Mouse (Mus musculus): Measurements from ENCODE around the gene Hist1h1t. TPM values are rescaled to one million over a fixed set of nuclear protein-coding genes. Genes with fewer than 3 reads are reported as not detected.

The Hist1h1t gene
- polyA plus RNA-seq, 1 experiment from 2014 or later: not detected

DNA sequence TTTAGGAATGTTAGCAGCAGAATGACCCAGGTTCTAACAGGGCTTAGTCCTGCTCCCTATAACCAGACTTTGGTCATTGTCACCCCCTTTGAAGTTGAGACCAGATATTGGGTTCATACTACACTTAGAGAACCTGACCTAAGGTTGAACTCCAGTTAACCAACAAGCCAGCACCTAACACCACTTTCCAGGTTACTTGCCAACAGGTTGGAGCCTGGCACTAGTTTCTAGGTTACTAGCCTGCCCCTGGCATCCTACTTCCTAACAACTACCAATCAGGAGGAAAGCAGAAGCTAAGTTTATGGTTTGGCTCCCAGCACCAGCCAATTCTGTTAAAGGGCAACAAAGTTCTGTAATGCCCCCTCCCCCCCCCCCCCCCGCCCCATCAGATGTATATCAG lies 29.6 kb downstream of the Hist1h1t start:
- ATAC-seq: no peak
- WGBS: 38% methylated on average over 1 of the region's 1 CpGs
- H3K9me3 ChIP-seq (replicated peaks): no peaks in the 10 kb centered on the region
- H3K4me1 ChIP-seq: no peaks in the 10 kb centered on the region
- no peak overlapping the region for H3K27ac ChIP-seq
- H3K27me3 ChIP-seq: no peaks in the 10 kb centered on the region
- H3K4me3 ChIP-seq: no peak overlapping the region
- no peaks in the 10 kb centered on the region for H3K36me3 ChIP-seq (ENCODE audit: poor library complexity, severe bottlenecking)
- no peak overlapping the region for H3K9ac ChIP-seq
- H3K4me2 ChIP-seq: no peak overlapping the region

DNA sequence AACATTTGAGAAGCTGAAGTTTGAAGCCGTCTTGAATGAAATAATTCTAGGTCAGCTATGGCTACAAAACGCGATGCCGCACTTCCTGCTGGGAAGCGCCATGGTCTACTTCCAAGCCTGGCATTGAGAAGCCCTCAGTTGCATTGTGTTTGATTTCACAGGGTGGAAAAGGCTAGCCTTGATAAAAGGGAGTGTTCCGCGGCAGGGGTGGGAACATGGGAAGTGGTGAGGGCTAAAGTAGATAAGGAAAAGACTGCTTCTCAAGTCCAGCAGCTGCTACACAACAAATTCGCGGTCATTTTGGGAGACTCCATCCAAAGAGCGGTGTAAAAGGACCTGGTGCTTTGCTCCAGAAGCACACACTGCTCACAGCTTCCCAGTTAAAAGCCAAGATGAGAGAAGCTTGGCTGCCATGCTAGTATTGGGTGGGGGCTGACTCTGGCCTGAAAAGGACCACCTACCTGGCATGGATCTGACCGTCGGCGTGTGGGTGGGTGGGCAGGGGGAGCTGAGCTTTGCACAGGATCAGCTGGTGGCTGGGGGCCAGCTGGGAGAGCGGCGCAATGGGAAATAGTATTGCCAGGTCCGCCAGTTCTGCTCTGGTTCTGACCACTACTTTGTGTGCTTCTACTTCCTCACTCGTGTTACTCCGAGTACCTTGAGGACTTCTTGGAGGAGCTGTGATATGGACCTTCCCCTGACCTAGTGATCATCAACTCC lies 33.0 kb downstream of the Hist1h1t start:
- 89% methylated on average over 18 of the region's 18 CpGs for WGBS
- no peak overlapping the region for H3K4me2 ChIP-seq
- H3K9ac ChIP-seq: no peak overlapping the region
- no peaks in the 10 kb centered on the region for H3K36me3 ChIP-seq (ENCODE audit: poor library complexity, severe bottlenecking)
- H3K27me3 ChIP-seq: no peaks in the 10 kb centered on the region
- no peak overlapping the region for H3K27ac ChIP-seq
- no peak overlapping the region for H3K4me3 ChIP-seq
- H3K4me1 ChIP-seq: no peaks in the 10 kb centered on the region
- no peak for ATAC-seq
- no peaks in the 10 kb centered on the region for H3K9me3 ChIP-seq (replicated peaks)

DNA sequence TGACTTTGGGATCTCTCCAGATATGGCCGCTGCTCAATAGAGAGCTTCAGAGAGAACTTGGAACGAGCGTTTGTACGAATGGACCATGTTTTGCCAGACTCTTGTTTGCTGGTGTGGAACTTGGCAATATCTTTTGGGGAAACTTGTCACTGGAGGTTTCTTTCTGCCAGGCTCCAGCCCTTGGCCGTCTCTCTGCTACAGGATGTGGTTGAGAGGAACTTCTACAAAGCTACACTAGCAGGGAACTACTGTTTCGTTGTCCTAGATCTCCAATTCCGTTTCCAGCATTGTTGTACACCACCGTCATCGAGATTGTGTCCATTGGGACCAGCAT lies 33.5 kb downstream of the Hist1h1t start:
- H3K27ac ChIP-seq: no peak overlapping the region
- no peak overlapping the region for H3K4me2 ChIP-seq
- no peak for ATAC-seq
- 93% methylated on average over 9 of the region's 9 CpGs for WGBS
- no peaks in the 10 kb centered on the region for H3K4me1 ChIP-seq
- H3K9ac ChIP-seq: no peak overlapping the region
- no peaks in the 10 kb centered on the region for H3K36me3 ChIP-seq (ENCODE audit: poor library complexity, severe bottlenecking)
- H3K9me3 ChIP-seq (replicated peaks): no peaks in the 10 kb centered on the region
- H3K4me3 ChIP-seq: no peak overlapping the region
- H3K27me3 ChIP-seq: no peaks in the 10 kb centered on the region

DNA sequence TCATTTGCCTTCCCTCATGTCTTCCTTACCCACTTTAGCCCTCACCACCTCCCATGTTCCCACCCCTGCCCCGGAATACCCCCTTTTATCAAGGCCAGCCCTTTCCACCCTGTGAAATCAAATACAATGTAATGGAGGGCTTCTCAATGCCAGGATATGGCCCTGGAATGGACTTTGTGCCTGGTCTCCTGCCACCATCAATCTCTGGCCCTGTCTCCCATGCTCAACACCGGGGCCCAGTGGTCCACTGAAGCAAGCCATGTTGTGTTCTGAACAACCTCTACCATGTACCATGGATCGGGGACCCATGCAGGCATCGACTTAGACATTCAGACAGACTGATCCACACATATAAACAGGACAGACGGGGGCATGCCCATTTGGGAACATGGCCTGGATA lies 34.1 kb downstream of the Hist1h1t start:
- H3K36me3 ChIP-seq (ENCODE audit: poor library complexity, severe bottlenecking): no peaks in the 10 kb centered on the region
- no peak overlapping the region for H3K4me2 ChIP-seq
- no peaks in the 10 kb centered on the region for H3K27me3 ChIP-seq
- no peak for ATAC-seq
- no peak overlapping the region for H3K4me3 ChIP-seq
- no peak overlapping the region for H3K27ac ChIP-seq
- 94% methylated on average over 5 of the region's 5 CpGs for WGBS
- no peak overlapping the region for H3K9ac ChIP-seq
- no peaks in the 10 kb centered on the region for H3K9me3 ChIP-seq (replicated peaks)
- no peaks in the 10 kb centered on the region for H3K4me1 ChIP-seq

DNA sequence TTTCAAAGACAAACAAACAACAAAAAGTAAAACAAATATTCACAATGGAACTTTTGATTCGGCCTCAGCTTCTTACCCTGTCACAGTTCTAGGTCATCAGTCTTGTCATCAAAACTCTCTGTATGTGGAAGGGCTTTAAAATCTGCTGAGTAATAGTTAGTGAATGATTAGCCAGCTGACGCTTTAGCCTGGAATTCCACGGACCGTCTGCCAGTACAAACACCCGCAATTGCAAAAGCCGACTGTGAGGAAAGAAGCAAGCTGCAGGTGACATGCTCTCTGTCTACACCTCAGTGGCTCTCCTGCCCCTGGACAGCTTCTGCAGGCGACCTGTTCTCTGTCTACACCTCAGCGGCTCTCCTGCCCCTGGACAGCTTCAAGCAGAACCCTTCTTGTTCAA lies 34.9 kb downstream of the Hist1h1t start:
- no peak for ATAC-seq
- no peaks in the 10 kb centered on the region for H3K9me3 ChIP-seq (replicated peaks)
- no peaks in the 10 kb centered on the region for H3K36me3 ChIP-seq (ENCODE audit: poor library complexity, severe bottlenecking)
- no peaks in the 10 kb centered on the region for H3K4me1 ChIP-seq
- no peak overlapping the region for H3K9ac ChIP-seq
- H3K27me3 ChIP-seq: no peaks in the 10 kb centered on the region
- no peak overlapping the region for H3K4me3 ChIP-seq
- H3K4me2 ChIP-seq: no peak overlapping the region
- no peak overlapping the region for H3K27ac ChIP-seq
- 62% methylated on average over 8 of the region's 8 CpGs for WGBS

DNA sequence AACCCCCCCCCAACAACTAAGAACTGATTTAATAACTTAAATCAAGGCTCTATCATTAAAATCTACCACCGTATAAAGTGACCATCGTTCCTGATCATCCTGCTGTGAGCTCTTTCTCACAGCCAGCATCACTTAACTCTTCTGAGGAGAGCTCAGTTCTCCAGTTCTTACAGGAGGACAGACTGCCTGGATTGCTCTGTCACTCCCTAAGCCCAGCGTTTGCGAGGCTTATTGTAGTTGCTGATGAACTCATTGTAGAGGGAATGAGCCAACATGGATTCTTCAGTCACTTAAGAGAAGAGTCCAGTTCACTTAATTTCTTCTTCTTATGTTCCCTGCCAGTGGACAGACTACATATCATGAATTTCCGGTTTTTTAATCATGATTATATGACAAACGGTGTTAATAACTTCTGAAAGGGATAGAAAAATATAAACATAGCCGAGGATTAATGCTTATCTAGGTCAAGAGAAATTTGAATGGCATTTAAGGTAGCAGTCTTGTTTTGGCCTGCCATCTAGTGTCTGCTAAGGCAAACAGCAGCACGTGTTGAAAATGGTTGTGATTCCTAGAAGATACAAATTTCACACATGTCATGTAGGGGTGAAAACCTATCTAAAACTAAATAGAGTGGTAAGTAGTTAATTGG lies 36.7 kb downstream of the Hist1h1t start:
- 26% methylated on average over 8 of the region's 8 CpGs for WGBS
- no peak overlapping the region for H3K9ac ChIP-seq
- H3K36me3 ChIP-seq (ENCODE audit: poor library complexity, severe bottlenecking): no peaks in the 10 kb centered on the region
- H3K9me3 ChIP-seq (replicated peaks): no peaks in the 10 kb centered on the region
- 0 out of 2 replicates have a peak, but pooled peaks have one; percentile 51 for ATAC-seq
- H3K27me3 ChIP-seq: no peaks in the 10 kb centered on the region
- H3K4me3 ChIP-seq: no peak overlapping the region
- H3K4me2 ChIP-seq: no peak overlapping the region
- no peak overlapping the region for H3K27ac ChIP-seq
- H3K4me1 ChIP-seq: no peaks in the 10 kb centered on the region

DNA sequence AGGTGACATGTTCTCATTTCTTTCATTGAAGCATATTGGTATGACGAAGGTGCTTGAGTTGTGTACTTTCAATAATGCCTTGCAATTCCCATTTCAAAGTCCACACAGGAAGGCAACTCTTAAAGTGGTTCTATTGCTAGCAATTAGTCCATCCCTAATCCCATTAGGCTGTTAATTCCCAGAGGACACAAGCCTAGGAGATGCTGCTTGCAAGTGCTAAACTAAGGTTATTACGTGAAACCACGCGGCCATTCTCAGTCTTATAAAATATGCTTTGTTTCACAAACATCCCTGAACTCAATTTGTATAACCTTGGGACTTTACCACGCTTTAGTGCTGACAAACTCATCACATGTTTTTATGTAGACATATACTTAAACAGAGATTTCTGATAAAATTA lies 41.5 kb downstream of the Hist1h1t start:
- H3K4me3 ChIP-seq: no peak overlapping the region
- no peak overlapping the region for H3K4me2 ChIP-seq
- H3K36me3 ChIP-seq (ENCODE audit: poor library complexity, severe bottlenecking): no peaks in the 10 kb centered on the region
- H3K9me3 ChIP-seq (replicated peaks): no peaks in the 10 kb centered on the region
- WGBS: 84% methylated on average over 5 of the region's 5 CpGs
- H3K27ac ChIP-seq: no peak overlapping the region
- no peak overlapping the region for H3K9ac ChIP-seq
- H3K4me1 ChIP-seq: peaks cover 20% of the 10 kb centered on the region
- no peak for ATAC-seq
- no peaks in the 10 kb centered on the region for H3K27me3 ChIP-seq

DNA sequence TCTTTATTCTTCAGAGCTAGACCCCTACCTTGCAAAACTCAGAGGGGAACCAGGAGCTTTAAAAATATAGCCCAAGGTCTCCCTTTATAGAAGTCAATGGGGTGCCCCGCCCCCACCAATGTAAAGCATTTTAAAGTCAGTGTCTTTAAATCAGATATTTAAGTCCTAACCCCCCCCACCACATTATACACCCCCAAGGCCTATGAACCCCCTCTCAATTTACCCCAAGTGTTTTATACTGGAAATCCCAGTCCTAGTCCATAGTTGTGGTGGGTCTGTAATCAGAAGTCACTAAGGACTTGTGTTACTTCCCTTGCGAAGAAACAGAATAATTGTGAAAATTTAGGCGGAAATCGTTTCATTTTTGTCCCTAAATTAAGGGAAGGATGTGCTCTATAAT lies 42.4 kb downstream of the Hist1h1t start:
- Histone ChIP-seq H3K4me3 (no peak overlapping the region), H3K9me3 (replicated peaks) (no peaks in the 10 kb centered on the region), H3K4me1 (peaks cover 20% of the 10 kb centered on the region), H3K9ac (peak overlapping the region; percentile 92), H3K27me3 (no peaks in the 10 kb centered on the region), H3K27ac (peak overlapping the region; percentile 98), H3K36me3 (ENCODE audit: poor library complexity, severe bottlenecking) (no peaks in the 10 kb centered on the region), H3K4me2 (peak overlapping the region; percentile 98)
- 18% methylated on average over 4 of the region's 4 CpGs for WGBS
- no peak for ATAC-seq

DNA sequence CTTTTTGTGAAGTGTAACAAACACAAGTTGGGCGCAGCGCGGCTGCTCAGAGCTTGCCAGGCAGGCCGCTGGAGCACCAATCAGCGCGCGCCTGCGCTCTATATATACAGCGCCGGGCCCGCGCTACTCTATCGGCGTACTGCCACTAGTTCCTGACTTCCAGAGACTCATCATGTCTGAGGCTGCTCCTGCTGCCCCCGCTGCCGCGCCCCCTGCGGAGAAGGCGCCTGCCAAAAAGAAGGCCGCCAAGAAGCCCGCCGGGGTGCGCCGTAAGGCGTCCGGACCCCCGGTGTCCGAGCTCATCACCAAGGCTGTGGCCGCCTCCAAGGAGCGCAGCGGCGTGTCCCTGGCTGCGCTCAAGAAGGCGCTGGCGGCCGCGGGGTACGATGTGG lies 43.1 kb downstream of the Hist1h1t start, which contains the start of gene Hist1h1c:
TSS of gene Hist1h1c (plus strand) at position 132 of the 392 bp plus-strand sequence.
- Histone ChIP-seq H3K4me2 (peak within 1 kb of the TSS; percentile 98), H3K27me3 (no peaks in the 10 kb centered on the region), H3K9me3 (replicated peaks) (no peaks in the 10 kb centered on the region), H3K36me3 (ENCODE audit: poor library complexity, severe bottlenecking) (no peaks in the 10 kb centered on the region), H3K9ac (peak within 1 kb of the TSS; percentile 92), H3K4me3 (peak within 1 kb of the TSS; percentile 57), H3K27ac (peak within 1 kb of the TSS; percentile 98), H3K4me1 (peaks cover 20% of the 10 kb centered on the region)
- peak; percentile 97 for ATAC-seq
- under 1% methylated on average over 38 of the region's 38 CpGs for WGBS

DNA sequence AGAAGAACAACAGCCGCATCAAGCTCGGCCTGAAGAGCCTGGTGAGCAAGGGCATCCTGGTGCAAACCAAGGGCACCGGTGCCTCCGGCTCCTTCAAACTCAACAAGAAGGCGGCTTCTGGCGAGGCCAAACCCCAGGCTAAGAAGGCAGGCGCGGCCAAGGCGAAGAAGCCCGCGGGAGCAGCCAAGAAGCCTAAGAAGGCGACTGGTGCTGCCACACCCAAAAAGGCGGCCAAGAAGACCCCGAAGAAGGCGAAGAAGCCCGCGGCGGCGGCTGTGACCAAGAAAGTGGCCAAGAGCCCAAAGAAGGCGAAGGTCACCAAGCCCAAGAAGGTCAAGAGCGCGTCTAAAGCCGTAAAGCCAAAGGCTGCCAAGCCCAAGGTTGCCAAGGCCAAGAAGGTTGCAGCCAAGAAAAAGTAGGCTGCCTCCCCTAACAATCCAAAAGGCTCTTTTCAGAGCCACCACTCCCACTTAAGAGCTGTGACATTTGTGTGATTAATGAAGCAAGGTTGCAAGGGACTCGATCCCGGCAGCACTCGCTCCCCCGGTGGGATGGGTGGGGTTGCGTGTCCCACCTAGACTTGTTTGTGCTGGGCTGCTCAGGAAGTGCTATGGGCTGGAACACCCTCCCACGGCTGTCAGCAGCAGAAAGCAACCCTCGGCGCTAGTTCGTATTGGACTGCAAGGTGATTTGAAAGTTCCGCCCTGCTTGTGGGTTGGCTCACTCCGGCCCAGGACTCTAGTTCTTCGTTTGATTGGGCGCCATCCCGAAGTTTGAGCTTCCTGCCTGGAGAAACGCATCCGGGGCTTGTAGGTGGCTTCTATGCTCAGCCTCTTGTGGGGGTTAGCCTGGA lies 43.7 kb downstream of the Hist1h1t start:
- peak; percentile 90 for ATAC-seq
- 1% methylated on average over 39 of the region's 39 CpGs for WGBS
- no peaks in the 10 kb centered on the region for H3K27me3 ChIP-seq
- H3K27ac ChIP-seq: peak overlapping the region; percentile 98
- H3K4me1 ChIP-seq: peaks cover 21% of the 10 kb centered on the region
- peak overlapping the region; percentile 57 for H3K4me3 ChIP-seq
- no peaks in the 10 kb centered on the region for H3K9me3 ChIP-seq (replicated peaks)
- peak overlapping the region; percentile 98 for H3K4me2 ChIP-seq
- H3K9ac ChIP-seq: peak overlapping the region; percentile 92
- no peaks in the 10 kb centered on the region for H3K36me3 ChIP-seq (ENCODE audit: poor library complexity, severe bottlenecking)

DNA sequence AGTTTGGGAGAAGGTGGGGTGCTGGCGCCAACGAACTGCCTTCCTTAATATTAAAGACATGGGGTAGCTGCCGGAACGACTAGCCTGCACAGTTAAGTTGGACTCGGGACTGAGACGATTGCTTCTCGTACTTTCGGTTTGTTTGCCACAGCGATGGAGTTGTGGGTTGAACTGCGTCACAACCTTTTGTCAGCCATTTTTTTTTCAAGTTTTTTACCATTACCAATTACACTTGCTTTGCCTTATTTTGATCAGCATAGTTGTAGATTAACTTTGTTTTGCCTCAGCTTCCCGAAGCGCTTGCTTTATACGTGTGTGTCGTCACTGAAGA lies 44.3 kb downstream of the Hist1h1t start:
- 1% methylated on average over 14 of the region's 14 CpGs for WGBS

DNA sequence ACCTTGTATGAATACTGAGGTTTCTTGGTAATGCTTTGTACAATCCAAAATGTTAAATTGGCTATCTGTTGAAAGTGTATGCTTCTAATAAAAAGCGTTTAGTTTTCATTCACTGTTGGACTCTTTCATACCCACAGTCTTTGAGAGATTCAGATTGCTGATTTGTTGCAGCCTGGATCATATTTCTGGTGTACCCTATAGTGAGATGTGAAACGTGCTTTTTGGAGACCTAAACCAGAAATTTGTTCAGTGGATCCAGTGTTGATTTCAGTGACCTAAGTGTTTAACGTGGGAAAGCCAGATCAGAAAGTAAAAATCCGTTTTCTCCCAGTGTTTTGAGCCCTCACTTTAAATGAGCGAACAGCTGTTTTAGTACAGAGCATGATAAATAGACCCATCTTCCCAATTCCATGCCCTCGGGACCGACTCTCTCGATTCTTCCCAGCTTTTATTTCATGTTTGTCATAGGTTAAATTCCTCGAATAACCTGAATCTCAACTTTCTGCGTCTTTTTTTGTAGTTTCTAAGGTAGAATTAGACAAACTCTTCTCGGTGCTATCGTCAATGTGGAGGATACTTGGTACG lies 44.7 kb downstream of the Hist1h1t start:
- Histone ChIP-seq H3K4me1 (peaks cover 25% of the 10 kb centered on the region), H3K27me3 (no peaks in the 10 kb centered on the region), H3K4me2 (peak overlapping the region; percentile 98), H3K27ac (peak overlapping the region; percentile 98), H3K9ac (peak overlapping the region; percentile 92), H3K36me3 (ENCODE audit: poor library complexity, severe bottlenecking) (no peaks in the 10 kb centered on the region), H3K9me3 (replicated peaks) (no peaks in the 10 kb centered on the region), H3K4me3 (peak overlapping the region; percentile 57)
- WGBS: 40% methylated on average over 13 of the region's 13 CpGs
- no peak for ATAC-seq

More for the DNA sequence above, 44.3 kb downstream of the Hist1h1t start:
- Histone ChIP-seq H3K4me3 (peak overlapping the region; percentile 57), H3K27me3 (no peaks in the 10 kb centered on the region), H3K4me1 (peaks cover 25% of the 10 kb centered on the region), H3K36me3 (ENCODE audit: poor library complexity, severe bottlenecking) (no peaks in the 10 kb centered on the region), H3K9ac (peak overlapping the region; percentile 92), H3K27ac (peak overlapping the region; percentile 98), H3K4me2 (peak overlapping the region; percentile 98), H3K9me3 (replicated peaks) (no peaks in the 10 kb centered on the region)
- no peak for ATAC-seq

Measured in forebrain, embryonic 13.5 days (tissue).